Mouse (Mus musculus) E14TG2a.4 (cell line): Measurements from ENCODE around the gene Smim15.

Experiments used
- CTCF ChIP-seq: conservative IDR thresholded peaks from 2 replicates; pipeline ENCODE4 v1.5.1; 2014; ENCODE audit warnings: low read length
- POU5F1 ChIP-seq: IDR thresholded peaks from 2 replicates; pipeline ENCODE4 v1.6.1; 2014; ENCODE audit warnings: low read length, borderline replicate concordance

DNA sequence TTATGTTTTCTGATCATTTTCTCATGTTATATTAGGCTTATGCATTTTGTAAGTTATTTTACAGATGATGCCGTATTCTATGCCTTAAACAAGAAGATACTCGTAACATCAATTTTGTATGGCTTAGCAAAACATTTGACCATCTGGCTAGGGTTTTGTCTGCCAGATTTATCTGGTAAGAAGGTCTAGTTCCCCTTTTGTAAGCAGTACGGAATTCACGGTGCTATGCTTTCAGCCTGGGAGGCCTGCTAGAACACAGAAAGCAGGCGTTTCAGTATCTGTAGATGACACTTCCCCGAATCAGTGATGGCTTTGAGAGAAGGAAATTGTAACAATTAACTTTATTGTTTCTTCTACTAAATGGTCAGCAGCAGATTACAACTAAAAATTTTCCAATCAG lies 33.2 kb downstream of the Smim15 start:
- TF ChIP-seq CTCF (no peak), POU5F1 (no peak)
